Mouse (Mus musculus) neural tube, embryonic 13.5 days (tissue): ENCODE measurements around the gene Vmn1r35. TPM values are rescaled to one million over a fixed set of nuclear protein-coding genes. Genes with fewer than 3 reads are reported as not detected.
"Not testable (repeated sequence)": the region's sequence is repeated elsewhere in the genome, so short reads cannot be mapped to it uniquely, and the experiment has no call there.

Experiments
- ATAC-seq: fragments of 200-750 bp; cut with Nextera tagmentation; 2 replicates; pipeline ENCODE4 v1.8.0; 2017; ENCODE audit warnings: low read depth, mild to moderate bottlenecking, moderate TSS enrichment, moderate library complexity
- H3K27ac ChIP-seq: fragments of 300-500 bp; sonication (generic); replicated peaks from 2 replicates; pipeline ENCODE4 v1.5.1; 2015; ENCODE audit warnings: moderate library complexity, mild to moderate bottlenecking, inconsistent platforms
- H3K27me3 ChIP-seq: fragments of 300-500 bp; sonication (generic); 2 replicates; pipeline ENCODE4 v1.6.1; 2015; ENCODE audit warnings: mild to moderate bottlenecking, inconsistent platforms
- H3K36me3 ChIP-seq: fragments of 300-500 bp; sonication (generic); 2 replicates; pipeline ENCODE4 v1.6.1; 2015; ENCODE audit warnings: mild to moderate bottlenecking, inconsistent platforms
- H3K4me1 ChIP-seq: fragments of 300-500 bp; sonication (generic); replicated peaks from 2 replicates; pipeline ENCODE4 v1.6.1; 2015; ENCODE audit warnings: inconsistent platforms
- H3K4me2 ChIP-seq: fragments of 300-500 bp; sonication (generic); 2 replicates; pipeline ENCODE4 v1.6.1; 2015; ENCODE audit warnings: inconsistent platforms, mild to moderate bottlenecking, moderate library complexity
- H3K4me3 ChIP-seq: fragments of 300-500 bp; sonication (generic); 2 replicates; pipeline ENCODE4 v1.5.1; 2015; ENCODE audit warnings: mild to moderate bottlenecking, inconsistent platforms
- H3K9ac ChIP-seq: fragments of 300-500 bp; sonication (generic); 2 replicates; pipeline ENCODE4 v1.6.1; 2015; ENCODE audit warnings: moderate library complexity, mild to moderate bottlenecking, inconsistent platforms
- H3K9me3 ChIP-seq: fragments of 300-500 bp; sonication (generic); 2 replicates; pipeline ENCODE4 v1.6.1; 2016; ENCODE audit warnings: inconsistent platforms
- WGBS: fragments of 180-500 bp; shearing (Covaris S2); methylation state at CpG from one replicate; pipeline ENCODE4 v1.1.7; 2015; 5-methylcytosine and 5-hydroxymethylcytosine counted together
- polyA plus RNA-seq: library from polyadenylated mRNA; unstranded; fragments of >200 nt; fragmentation: Nextera tagmentation; extraction: Ambion mirVana; gene quantifications from 2 replicates; pipeline ENCODE4 v1.2.1, GENCODE M21; 2015

The Vmn1r35 gene
- not detected in 2 replicates for polyA plus RNA-seq

GRCm38 (mm10) chr6:66685806-66686205, at the start of gene Vmn1r35:
Gene Vmn1r35, minus strand, starts transcription at chr6:66685906.
- Histone ChIP-seq H3K4me1 (no peaks in the 10 kb centered on the region), H3K4me2 (no peak within 1 kb of the TSS), H3K27me3 (no peaks in the 10 kb centered on the region), H3K36me3 (no peaks in the 10 kb centered on the region), H3K9ac (no peak within 1 kb of the TSS), H3K4me3 (no peak within 1 kb of the TSS), H3K9me3 (no peaks in the 10 kb centered on the region), H3K27ac (no peak within 1 kb of the TSS)
- 86% methylated on average over 3 of the region's 3 CpGs for WGBS
- ATAC-seq = no peak

- not testable (repeated sequence) for H3K9ac ChIP-seq, ATAC-seq, H3K27me3 ChIP-seq, H3K4me3 ChIP-seq, H3K9me3 ChIP-seq, H3K27ac ChIP-seq, H3K4me1 ChIP-seq, H3K4me2 ChIP-seq, H3K36me3 ChIP-seq
Observed at GRCm38 (mm10) chr6:66729082-66729481, 43.4 kb upstream of the Vmn1r35 start, which contains the start of gene Vmn1r37. Gene Vmn1r37, plus strand, starts transcription at chr6:66729382.

GRCm38 (mm10) chr6:66719068-66719467, 33.4 kb upstream of the Vmn1r35 start, which contains the start of gene Vmn1r36:
Gene Vmn1r36, minus strand, starts transcription at chr6:66719168.
- 82% methylated on average over 2 of the region's 2 CpGs for WGBS
- not testable (repeated sequence) for ATAC-seq, H3K27ac ChIP-seq, H3K4me3 ChIP-seq, H3K4me2 ChIP-seq, H3K9me3 ChIP-seq, H3K36me3 ChIP-seq, H3K4me1 ChIP-seq, H3K9ac ChIP-seq, H3K27me3 ChIP-seq

- H3K27me3 ChIP-seq = no peaks in the 10 kb centered on the region
- no peak for ATAC-seq
- no peak overlapping the region for H3K4me2 ChIP-seq
- no peak overlapping the region for H3K27ac ChIP-seq
- no peaks in the 10 kb centered on the region for H3K36me3 ChIP-seq
- no peak overlapping the region for H3K4me3 ChIP-seq
- no peaks in the 10 kb centered on the region for H3K9me3 ChIP-seq
- 86% methylated on average over 3 of the region's 3 CpGs for WGBS
- no peak overlapping the region for H3K9ac ChIP-seq
- H3K4me1 ChIP-seq = no peaks in the 10 kb centered on the region
Observed at GRCm38 (mm10) chr6:66713854-66714253, 28.1 kb upstream of the Vmn1r35 start.

- Histone ChIP-seq H3K27ac (no peak overlapping the region), H3K36me3 (no peaks in the 10 kb centered on the region), H3K4me2 (no peak overlapping the region), H3K27me3 (no peaks in the 10 kb centered on the region), H3K9me3 (no peaks in the 10 kb centered on the region), H3K9ac (no peak overlapping the region), H3K4me3 (no peak overlapping the region), H3K4me1 (no peaks in the 10 kb centered on the region)
- ATAC-seq = no peak
Observed at GRCm38 (mm10) chr6:66708901-66709300, 23.2 kb upstream of the Vmn1r35 start.

GRCm38 (mm10) chr6:66643779-66644178, 41.9 kb downstream of the Vmn1r35 start, which contains the start of gene Vmn1r34:
Gene Vmn1r34, minus strand, starts transcription at chr6:66643879.
- Histone ChIP-seq H3K27me3 (no peaks in the 10 kb centered on the region), H3K36me3 (no peaks in the 10 kb centered on the region), H3K9me3 (no peaks in the 10 kb centered on the region), H3K4me1 (no peaks in the 10 kb centered on the region), H3K9ac (no peak within 1 kb of the TSS), H3K27ac (no peak within 1 kb of the TSS), H3K4me3 (no peak within 1 kb of the TSS), H3K4me2 (no peak within 1 kb of the TSS)
- no peak for ATAC-seq
- 91% methylated on average over 1 of the region's 1 CpGs for WGBS

Other genes starting within 250 kb of the Vmn1r35 start
- 22.0 and 24.6 TPM in 2 replicates for gene Mad2l1, start 150.5 kb downstream of the Vmn1r35 start, polyA plus RNA-seq
- 0.07 TPM in 1 of 2 replicates, not detected in the other for gene Vmn1r32, start 125.8 kb downstream of the Vmn1r35 start, polyA plus RNA-seq
- gene Vmn1r33, start 67.6 kb downstream of the Vmn1r35 start, polyA plus RNA-seq = not detected in 2 replicates
- not detected in 2 replicates for gene Vmn1r34, start 42.0 kb downstream of the Vmn1r35 start, polyA plus RNA-seq
- gene Vmn1r36, start 33.3 kb upstream of the Vmn1r35 start, polyA plus RNA-seq = not detected in 2 replicates
- not detected in 2 replicates for gene Vmn1r37, start 43.5 kb upstream of the Vmn1r35 start, polyA plus RNA-seq
- not detected in 2 replicates for gene Vmn1r38, start 96.7 kb upstream of the Vmn1r35 start, polyA plus RNA-seq
- gene Vmn1r39, start 124.7 kb upstream of the Vmn1r35 start, polyA plus RNA-seq = not detected in 2 replicates
- 50.4 and 52.2 TPM in 2 replicates for gene Gng12, start 210.5 kb upstream of the Vmn1r35 start, polyA plus RNA-seq